Mouse (Mus musculus) heart, adult 18-20 months (tissue): Measurements from ENCODE around the gene Dgkz. TPM values are rescaled to one million over a fixed set of nuclear protein-coding genes. Genes with fewer than 3 reads are reported as not detected.

Experiments
- DNase-seq, 2 experiments: peaks; one replicate each; pipeline ENCODE4 v3.0.0; 2021 to 2022; ENCODE audit warnings: mixed read lengths in 1 of 2
- total RNA-seq, 2 experiments: library from RNA; stranded (reverse); gene quantifications; 2 replicates each; pipeline ENCODE4 v1.2.3; 2021

Gene Dgkz
- total RNA-seq, 2 experiments from 2014 or later = 33.8 to 35.9 TPM

- DNase-seq = no peak
Measured at GRCm38 (mm10) chr2:91960459-91960858, 15.2 kb downstream of the Dgkz start.

- no peak for DNase-seq
Measured at GRCm38 (mm10) chr2:91959544-91960410, 15.9 kb downstream of the Dgkz start.

GRCm38 (mm10) chr2:91958701-91959457 lies 16.8 kb downstream of the Dgkz start:
- DNase-seq = peak; percentile 60 to 73

- no peak for DNase-seq
Measured at GRCm38 (mm10) chr2:91958049-91958448, 17.6 kb downstream of the Dgkz start.

- DNase-seq = no peak
Measured at GRCm38 (mm10) chr2:91957096-91957495, 18.6 kb downstream of the Dgkz start.

GRCm38 (mm10) chr2:91955875-91956274 lies 19.8 kb downstream of the Dgkz start:
- no peak for DNase-seq

- no peak for DNase-seq
Measured at GRCm38 (mm10) chr2:91955121-91955591, 20.5 kb downstream of the Dgkz start.

GRCm38 (mm10) chr2:91953825-91954224 lies 21.8 kb downstream of the Dgkz start:
- DNase-seq = peak; percentile 88 to 93

- DNase-seq = peak; percentile 67 to 79
Measured at GRCm38 (mm10) chr2:91950275-91951085, 25.2 kb downstream of the Dgkz start.

GRCm38 (mm10) chr2:91949411-91950274 lies 26.0 kb downstream of the Dgkz start:
- peak; percentile 72 to 76 for DNase-seq

GRCm38 (mm10) chr2:91948792-91949241 lies 26.8 kb downstream of the Dgkz start:
- no peak for DNase-seq

- DNase-seq = peak; percentile 56 to 68
Measured at GRCm38 (mm10) chr2:91948151-91948509, 27.5 kb downstream of the Dgkz start.

- peak; percentile 53 to 61 for DNase-seq
Measured at GRCm38 (mm10) chr2:91947397-91948150, 28.1 kb downstream of the Dgkz start.

- peak; percentile 66 to 70 for DNase-seq
Measured at GRCm38 (mm10) chr2:91946836-91947235, 28.8 kb downstream of the Dgkz start.

- DNase-seq = no peak
Measured at GRCm38 (mm10) chr2:91945483-91945882, 30.2 kb downstream of the Dgkz start, which contains the start of gene Gm9821. Gene Gm9821, plus strand, starts transcription at chr2:91945703.

GRCm38 (mm10) chr2:91944170-91944950 lies 31.3 kb downstream of the Dgkz start:
- DNase-seq = peak; percentile 70 to 86

- no peak for DNase-seq
Measured at GRCm38 (mm10) chr2:91942356-91942755, 33.3 kb downstream of the Dgkz start.

- DNase-seq = no peak
Measured at GRCm38 (mm10) chr2:91939303-91939935, 36.2 kb downstream of the Dgkz start.

GRCm38 (mm10) chr2:91936154-91936553 lies 39.5 kb downstream of the Dgkz start:
- DNase-seq = no peak
